Mouse (Mus musculus) midbrain, embryonic 16.5 days (tissue): ENCODE measurements around the gene Aldh9a1. TPM values are rescaled to one million over a fixed set of nuclear protein-coding genes. Genes with fewer than 3 reads are reported as not detected.
A peak's percentile ranks its signal among the peaks of the same experiment; 100 is the strongest.

ENCODE experiments used
- ATAC-seq: fragments of 200-750 bp; cut with Nextera tagmentation; 2 replicates; pipeline ENCODE4 v1.8.0; 2017; ENCODE audit warnings: moderate TSS enrichment
- H3K27ac ChIP-seq: fragments of 300-500 bp; sonication (generic); 2 replicates; pipeline ENCODE4 v1.5.1; 2014; ENCODE audit warnings: mild to moderate bottlenecking, low read length, mixed read lengths
- H3K27me3 ChIP-seq: fragments of 300-500 bp; sonication (generic); 2 replicates; pipeline ENCODE4 v1.6.1; 2014; ENCODE audit warnings: low read depth, low read length, mixed read lengths; ENCODE audit not compliant: control insufficient read depth, insufficient read depth
- H3K36me3 ChIP-seq: fragments of 300-500 bp; sonication (generic); 2 replicates; pipeline ENCODE4 v1.6.1; 2014; ENCODE audit warnings: mild to moderate bottlenecking, low read length, moderate library complexity, mixed read lengths; ENCODE audit not compliant: control insufficient read depth, insufficient read depth
- H3K4me1 ChIP-seq: fragments of 300-500 bp; sonication (generic); 2 replicates; pipeline ENCODE4 v1.6.1; 2014; ENCODE audit warnings: mild to moderate bottlenecking, low read length, mixed read lengths; ENCODE audit not compliant: control insufficient read depth, insufficient read depth
- H3K4me2 ChIP-seq: fragments of 300-500 bp; sonication (generic); 2 replicates; pipeline ENCODE4 v1.6.1; 2014; ENCODE audit warnings: mild to moderate bottlenecking, low read length, mixed read lengths
- H3K4me3 ChIP-seq: fragments of 300-500 bp; sonication (generic); 2 replicates; pipeline ENCODE4 v1.5.1; 2014; ENCODE audit warnings: low read depth, mild to moderate bottlenecking, low read length, moderate library complexity, mixed read lengths
- H3K9ac ChIP-seq: fragments of 300-500 bp; sonication (generic); 2 replicates; pipeline ENCODE4 v1.6.1; 2014; ENCODE audit warnings: low read depth, low read length, mixed read lengths
- H3K9me3 ChIP-seq: fragments of 300-500 bp; sonication (generic); replicated peaks from 2 replicates; pipeline ENCODE4 v1.6.1; 2014; ENCODE audit warnings: mild to moderate bottlenecking, low read length, mixed read lengths; ENCODE audit not compliant: control insufficient read depth, poor library complexity, severe bottlenecking
- WGBS: fragments of 180-500 bp; shearing (Covaris S2); extraction: QIAGEN DNeasy Blood & Tissue Kit; methylation state at CpG from one replicate; pipeline ENCODE4 v1.1.7; 2014; 5-methylcytosine and 5-hydroxymethylcytosine counted together
- polyA plus RNA-seq: library from polyadenylated mRNA; unstranded; fragments of >200 nt; fragmentation: Nextera tagmentation; extraction: Ambion mirVana; gene quantifications from 2 replicates; pipeline ENCODE4 v1.2.1, GENCODE M21; 2015

Gene Aldh9a1
- polyA plus RNA-seq, 1 experiment from 2014 or later: 38.3 TPM

DNA sequence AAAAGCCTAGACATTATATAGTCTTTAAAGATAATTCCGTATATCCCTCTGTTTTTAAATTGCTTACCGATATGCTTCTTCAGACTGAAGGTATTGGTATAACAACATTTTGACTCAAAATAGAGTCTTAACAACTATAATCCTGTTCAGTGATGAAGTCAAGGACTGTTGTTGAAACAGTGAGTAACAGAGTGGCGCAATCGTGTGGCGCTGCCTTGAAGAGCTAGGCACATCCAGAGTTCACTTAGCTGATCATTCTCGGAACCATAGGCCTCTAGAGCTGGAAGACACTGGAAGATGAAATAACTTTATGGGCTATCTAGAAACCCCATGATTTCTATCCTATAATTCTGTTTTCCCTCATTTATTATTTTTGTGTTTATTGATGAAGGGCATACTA is 28.1 kb upstream of the Aldh9a1 start:
- H3K4me2 ChIP-seq: no peak overlapping the region
- 98% methylated on average over 6 of the region's 6 CpGs for WGBS
- no peaks in the 10 kb centered on the region for H3K27me3 ChIP-seq
- no peak overlapping the region for H3K4me3 ChIP-seq
- no peaks in the 10 kb centered on the region for H3K4me1 ChIP-seq
- H3K9ac ChIP-seq: no peak overlapping the region
- H3K9me3 ChIP-seq: no peaks in the 10 kb centered on the region
- no peak overlapping the region for H3K27ac ChIP-seq
- no peak for ATAC-seq
- H3K36me3 ChIP-seq: peaks cover 35% of the 10 kb centered on the region

GRCm38 (mm10) chr1:167328776-167329175 is 21.0 kb upstream of the Aldh9a1 start:
- no peak overlapping the region for H3K4me3 ChIP-seq
- no peak for ATAC-seq
- H3K27me3 ChIP-seq: no peaks in the 10 kb centered on the region
- WGBS: 91% methylated on average over 6 of the region's 6 CpGs
- H3K9ac ChIP-seq: no peak overlapping the region
- no peaks in the 10 kb centered on the region for H3K9me3 ChIP-seq
- H3K4me1 ChIP-seq: no peaks in the 10 kb centered on the region
- H3K27ac ChIP-seq: no peak overlapping the region
- no peak overlapping the region for H3K4me2 ChIP-seq
- peaks cover 18% of the 10 kb centered on the region for H3K36me3 ChIP-seq

GRCm38 (mm10) chr1:167331106-167331505 is 18.7 kb upstream of the Aldh9a1 start:
- no peak overlapping the region for H3K9ac ChIP-seq

DNA sequence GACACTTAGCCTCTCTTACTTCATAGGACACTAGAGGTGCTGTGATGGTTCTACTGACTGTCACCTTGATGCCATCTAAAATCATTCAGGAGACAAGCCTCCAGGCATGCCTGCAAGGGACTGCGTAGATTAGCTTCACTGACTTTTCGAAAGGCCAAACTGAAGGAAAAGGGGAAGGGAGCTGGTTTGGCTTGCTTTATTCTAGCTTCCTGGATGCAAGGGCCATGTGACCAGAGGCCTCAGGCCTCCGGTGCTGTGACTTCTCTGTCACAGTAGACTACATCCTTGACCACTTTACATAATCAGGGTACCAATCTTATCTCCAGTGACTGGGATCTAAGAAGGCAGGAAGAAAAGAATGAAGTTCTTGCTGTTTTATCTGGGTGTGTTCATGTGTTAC is 13.4 kb upstream of the Aldh9a1 start:
- 88% methylated on average over 3 of the region's 3 CpGs for WGBS
- Histone ChIP-seq H3K9ac (no peak overlapping the region), H3K4me3 (no peak overlapping the region), H3K27me3 (peaks cover 4% of the 10 kb centered on the region; the same call in 1 of the 2 replicates), H3K9me3 (no peaks in the 10 kb centered on the region), H3K4me1 (no peaks in the 10 kb centered on the region), H3K27ac (no peak overlapping the region), H3K4me2 (no peak overlapping the region), H3K36me3 (peaks cover 3% of the 10 kb centered on the region; the same call in 1 of the 2 replicates)
- no peak for ATAC-seq

More at GRCm38 (mm10) chr1:167331106-167331505, 18.7 kb upstream of the Aldh9a1 start:
- H3K4me3 ChIP-seq: no peak overlapping the region
- 95% methylated on average over 8 of the region's 8 CpGs for WGBS
- ATAC-seq: no peak
- no peaks in the 10 kb centered on the region for H3K9me3 ChIP-seq
- no peak overlapping the region for H3K4me2 ChIP-seq
- no peaks in the 10 kb centered on the region for H3K4me1 ChIP-seq
- H3K27me3 ChIP-seq: no peaks in the 10 kb centered on the region
- H3K27ac ChIP-seq: no peak overlapping the region
- H3K36me3 ChIP-seq: peaks cover 18% of the 10 kb centered on the region

DNA sequence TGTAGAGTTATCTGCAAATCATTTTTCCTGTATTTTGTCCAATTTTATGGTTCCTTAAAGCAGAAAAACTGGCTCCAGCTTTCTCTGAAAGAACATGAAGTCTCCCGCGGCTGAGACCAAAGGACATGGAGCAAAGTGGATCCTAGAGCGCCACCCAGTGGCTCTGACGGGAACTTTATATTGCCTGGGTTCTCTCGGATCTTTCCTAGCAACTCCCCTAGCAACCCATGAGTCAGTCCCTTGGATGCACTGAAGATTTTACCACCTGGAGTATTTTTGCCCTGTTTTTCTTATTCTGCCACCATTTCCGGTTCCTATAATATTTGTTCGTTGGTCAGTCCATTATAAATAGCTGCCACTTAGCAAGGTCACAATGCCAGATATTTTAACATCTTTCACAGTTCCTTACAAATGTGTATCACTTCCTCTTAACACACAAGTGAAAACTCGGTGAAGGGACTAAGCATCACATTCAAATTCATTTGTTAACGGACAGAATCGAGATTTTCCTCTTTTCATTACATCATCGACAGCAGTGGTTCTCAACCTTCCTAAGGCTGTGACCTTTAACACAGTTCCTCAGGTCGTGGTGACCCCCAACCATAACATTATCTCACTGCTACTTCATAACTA is 12.2 kb upstream of the Aldh9a1 start:
- no peak overlapping the region for H3K9ac ChIP-seq
- peaks cover 6% of the 10 kb centered on the region; the same call in 1 of the 2 replicates for H3K27me3 ChIP-seq
- H3K36me3 ChIP-seq: peaks cover 2% of the 10 kb centered on the region; the same call in 1 of the 2 replicates
- H3K27ac ChIP-seq: no peak overlapping the region
- ATAC-seq: peak; percentile 46; the same call in 1 of the 2 replicates
- no peaks in the 10 kb centered on the region for H3K9me3 ChIP-seq
- 20% methylated on average over 12 of the region's 12 CpGs for WGBS
- no peaks in the 10 kb centered on the region for H3K4me1 ChIP-seq
- H3K4me3 ChIP-seq: no peak overlapping the region
- H3K4me2 ChIP-seq: no peak overlapping the region

DNA sequence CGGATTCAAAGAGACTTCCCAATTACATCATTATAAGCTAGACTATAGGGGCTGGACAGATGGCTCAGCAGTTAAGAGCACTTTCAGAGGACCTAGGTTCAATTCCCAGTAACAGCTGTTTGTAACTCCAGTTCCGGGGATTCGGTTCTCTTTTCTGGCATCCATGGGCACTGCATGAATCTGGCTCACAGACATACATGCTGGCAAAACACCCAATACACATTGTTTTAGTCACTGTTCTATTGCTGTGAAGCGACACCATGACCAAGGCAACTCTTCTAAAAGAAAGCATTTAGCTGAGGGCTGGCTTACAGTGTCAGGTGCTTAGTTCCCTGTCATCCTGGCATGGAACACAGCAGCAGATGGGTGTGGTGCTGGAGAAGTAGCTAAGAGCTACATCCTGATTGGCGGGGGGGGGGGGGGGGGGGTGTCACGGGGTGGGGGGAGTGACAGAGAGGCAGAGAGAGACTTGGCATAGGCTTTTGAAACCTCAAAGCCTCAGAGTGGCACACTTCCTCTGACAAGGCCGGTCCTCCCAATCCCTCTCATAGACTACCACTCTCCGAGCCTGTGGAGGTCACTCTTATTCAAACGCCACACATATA is 10.5 kb upstream of the Aldh9a1 start:
- Histone ChIP-seq H3K27me3 (peaks cover 6% of the 10 kb centered on the region; the same call in 1 of the 2 replicates), H3K4me1 (no peaks in the 10 kb centered on the region), H3K27ac (no peak overlapping the region), H3K4me2 (no peak overlapping the region; the same call in 1 of the 2 replicates), H3K9me3 (no peaks in the 10 kb centered on the region), H3K36me3 (no peaks in the 10 kb centered on the region), H3K9ac (no peak overlapping the region), H3K4me3 (no peak overlapping the region)
- ATAC-seq: no peak
- WGBS: 66% methylated on average over 7 of the region's 9 CpGs

GRCm38 (mm10) chr1:167340111-167340787 is 9.5 kb upstream of the Aldh9a1 start:
- no peaks in the 10 kb centered on the region for H3K9me3 ChIP-seq
- H3K4me1 ChIP-seq: no peaks in the 10 kb centered on the region
- H3K36me3 ChIP-seq: no peaks in the 10 kb centered on the region
- 0 out of 2 replicates have a peak, but pooled peaks have one; percentile 50 for ATAC-seq
- no peak overlapping the region for H3K27ac ChIP-seq
- WGBS: under 1% methylated on average over 47 of the region's 47 CpGs
- H3K4me2 ChIP-seq: peak overlapping the region; percentile 81
- H3K9ac ChIP-seq: peak overlapping the region; percentile 57
- H3K27me3 ChIP-seq: peaks cover 6% of the 10 kb centered on the region; the same call in 1 of the 2 replicates
- peak overlapping the region; percentile 45 for H3K4me3 ChIP-seq

DNA sequence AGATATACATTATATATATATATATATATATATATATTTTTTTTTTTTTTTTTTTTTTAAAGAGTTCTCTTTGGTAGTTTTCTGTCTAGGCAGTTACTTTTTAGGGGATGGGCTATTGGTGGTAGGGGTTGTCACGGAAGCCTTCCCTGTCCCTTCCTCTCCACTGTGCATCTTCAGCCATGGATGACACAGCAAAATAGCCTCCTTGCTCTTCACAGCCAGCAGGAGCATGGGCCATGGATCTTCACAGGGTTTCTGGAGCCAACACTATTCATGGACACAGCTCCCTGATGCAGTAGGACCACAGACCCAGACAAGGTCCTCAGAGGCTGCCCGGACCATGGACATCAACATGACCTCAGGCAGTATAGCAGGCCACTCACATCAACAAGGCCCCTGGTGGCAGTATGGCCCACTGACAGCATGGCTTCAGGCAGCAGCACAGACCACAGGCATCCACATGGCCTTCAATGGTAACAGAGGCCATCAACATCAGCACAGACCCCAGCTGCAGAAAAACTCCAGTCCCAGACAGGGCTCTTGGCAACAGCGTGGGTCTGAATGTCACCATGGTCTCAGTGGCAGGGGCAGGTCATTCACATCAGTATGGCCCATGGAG is 8.8 kb upstream of the Aldh9a1 start:
- H3K4me2 ChIP-seq: no peak overlapping the region
- H3K27ac ChIP-seq: no peak overlapping the region
- 96% methylated on average over 3 of the region's 3 CpGs for WGBS
- peak; percentile 49; the same call in 1 of the 2 replicates for ATAC-seq
- H3K4me3 ChIP-seq: no peak overlapping the region
- no peak overlapping the region for H3K9ac ChIP-seq
- H3K27me3 ChIP-seq: peaks cover 6% of the 10 kb centered on the region; the same call in 1 of the 2 replicates
- H3K9me3 ChIP-seq: no peaks in the 10 kb centered on the region
- H3K36me3 ChIP-seq: no peaks in the 10 kb centered on the region
- no peaks in the 10 kb centered on the region for H3K4me1 ChIP-seq
